Mouse (Mus musculus) thymus, postnatal 36 days (tissue): ENCODE measurements around the gene Gdi2.
A peak's percentile ranks its signal among the peaks of the same experiment; 100 is the strongest.
"Not testable (repeated sequence)": the region's sequence is repeated elsewhere in the genome, so short reads cannot be mapped to it uniquely, and the experiment has no call there.

Experiments
- DNase-seq, 2 experiments: peaks; one replicate each; pipeline ENCODE4 v3.0.0; 2022; ENCODE audit warnings: mixed read lengths in 2 of 2

The Gdi2 gene

GRCm38 (mm10) chr13:3537594-3538222 lies at the start of gene Gdi2:
Gdi2 (plus strand) TSS chr13:3538063.
- peak; percentile 96 for DNase-seq

- DNase-seq: no peak
These were observed 42.3 kb upstream of the Gdi2 start for GRCm38 (mm10) chr13:3495526-3495925.

- not testable (repeated sequence) for DNase-seq
These were observed 36.8 kb upstream of the Gdi2 start for GRCm38 (mm10) chr13:3501014-3501413.

- peak; percentile 25 to 26 for DNase-seq
These were observed 22.5 kb upstream of the Gdi2 start for GRCm38 (mm10) chr13:3515351-3515750.

GRCm38 (mm10) chr13:3519357-3519756 lies 18.5 kb upstream of the Gdi2 start:
- not testable (repeated sequence) for DNase-seq

- DNase-seq: not testable (repeated sequence)
These were observed 17.9 kb upstream of the Gdi2 start for GRCm38 (mm10) chr13:3519994-3520393.

GRCm38 (mm10) chr13:3523459-3523858 lies 14.4 kb upstream of the Gdi2 start:
- DNase-seq: no peak

GRCm38 (mm10) chr13:3523946-3524345 lies 13.9 kb upstream of the Gdi2 start:
- DNase-seq: no peak

- DNase-seq: no peak
These were observed 12.2 kb upstream of the Gdi2 start for GRCm38 (mm10) chr13:3525611-3526051.

- peak; percentile 20 to 36 for DNase-seq
These were observed 11.5 kb upstream of the Gdi2 start for GRCm38 (mm10) chr13:3526328-3526727.

- no peak for DNase-seq
These were observed 7.4 kb upstream of the Gdi2 start for GRCm38 (mm10) chr13:3530451-3530850.

- not testable (repeated sequence) for DNase-seq
These were observed 6.7 kb upstream of the Gdi2 start for GRCm38 (mm10) chr13:3531176-3531575.

- DNase-seq: no peak
These were observed 6.1 kb upstream of the Gdi2 start for GRCm38 (mm10) chr13:3531692-3532320.

GRCm38 (mm10) chr13:3532451-3532850 lies 5.4 kb upstream of the Gdi2 start:
- no peak for DNase-seq

GRCm38 (mm10) chr13:3534146-3534545 lies 3.7 kb upstream of the Gdi2 start:
- no peak for DNase-seq

GRCm38 (mm10) chr13:3538223-3538968 lies 533 bp downstream of the Gdi2 start:
- DNase-seq: peak in 1 of 2 experiments; percentile 44

- peak; percentile 9 to 14 for DNase-seq
These were observed 1.2 kb downstream of the Gdi2 start for GRCm38 (mm10) chr13:3538969-3539562.

- DNase-seq: no peak
These were observed 2.3 kb downstream of the Gdi2 start for GRCm38 (mm10) chr13:3540166-3540565.

GRCm38 (mm10) chr13:3541159-3541782 lies 3.4 kb downstream of the Gdi2 start:
- no peak for DNase-seq

- DNase-seq: no peak
These were observed 6.4 kb downstream of the Gdi2 start for GRCm38 (mm10) chr13:3544077-3544874.

- DNase-seq: no peak
These were observed 7.1 kb downstream of the Gdi2 start for GRCm38 (mm10) chr13:3544925-3545324.

- DNase-seq: no peak
These were observed 9.5 kb downstream of the Gdi2 start for GRCm38 (mm10) chr13:3547410-3547809.
